Mouse (Mus musculus) liver, embryonic 15.5 days (tissue): Measurements from ENCODE around the gene Plpp1. TPM values are rescaled to one million over a fixed set of nuclear protein-coding genes. Genes with fewer than 3 reads are reported as not detected.

Source experiments
- ATAC-seq: fragments of 200-750 bp; cut with Nextera tagmentation; 2 replicates; pipeline ENCODE4 v1.8.0; 2017; ENCODE audit warnings: moderate number of reproducible peaks, mild to moderate bottlenecking, moderate library complexity; ENCODE audit not compliant: insufficient read depth
- H3K27ac ChIP-seq: fragments of 300-500 bp; sonication (generic); replicated peaks from 2 replicates; pipeline ENCODE4 v1.5.1; 2015; ENCODE audit warnings: mild to moderate bottlenecking, inconsistent platforms
- H3K27me3 ChIP-seq: fragments of 300-500 bp; sonication (generic); 2 replicates; pipeline ENCODE4 v1.6.1; 2015; ENCODE audit warnings: mild to moderate bottlenecking, inconsistent platforms
- H3K36me3 ChIP-seq: fragments of 300-500 bp; sonication (generic); replicated peaks from 2 replicates; pipeline ENCODE4 v1.6.1; 2015; ENCODE audit warnings: moderate library complexity, mild to moderate bottlenecking, inconsistent platforms
- H3K4me1 ChIP-seq: fragments of 300-500 bp; sonication (generic); replicated peaks from 2 replicates; pipeline ENCODE4 v1.6.1; 2015; ENCODE audit warnings: inconsistent platforms
- H3K4me2 ChIP-seq: fragments of 300-500 bp; sonication (generic); 2 replicates; pipeline ENCODE4 v1.6.1; 2015; ENCODE audit warnings: moderate library complexity, mild to moderate bottlenecking, inconsistent platforms
- H3K4me3 ChIP-seq: fragments of 300-500 bp; sonication (generic); replicated peaks from 2 replicates; pipeline ENCODE4 v1.5.1; 2015; ENCODE audit warnings: mild to moderate bottlenecking, inconsistent platforms
- H3K9ac ChIP-seq: fragments of 300-500 bp; sonication (generic); 2 replicates; pipeline ENCODE4 v1.6.1; 2015; ENCODE audit warnings: moderate library complexity, mild to moderate bottlenecking, inconsistent platforms
- H3K9me3 ChIP-seq: fragments of 300-500 bp; sonication (generic); replicated peaks from 2 replicates; pipeline ENCODE4 v1.6.1; 2016; ENCODE audit warnings: inconsistent platforms
- WGBS: fragments of 180-500 bp; shearing (Covaris S2); methylation state at CpG from one replicate; pipeline ENCODE4 v1.1.7; 2015; ENCODE audit warnings: mixed read lengths; ENCODE audit not compliant: insufficient replicate concordance; 5-methylcytosine and 5-hydroxymethylcytosine counted together
- polyA plus RNA-seq: library from polyadenylated mRNA; unstranded; fragments of >200 nt; fragmentation: Nextera tagmentation; extraction: Ambion mirVana; gene quantifications from 2 replicates; pipeline ENCODE4 v1.2.1, GENCODE M21; 2015

The Plpp1 gene
- 42.1 and 45.6 TPM in 2 replicates for polyA plus RNA-seq

- WGBS = under 1% methylated on average over 83 of the region's 83 CpGs
- peak; percentile 96 for ATAC-seq
- H3K4me2 ChIP-seq = peak within 1 kb of the TSS; percentile 90
- H3K4me3 ChIP-seq = peak within 1 kb of the TSS; percentile 97
- peak within 1 kb of the TSS; percentile 96 for H3K27ac ChIP-seq
- no peaks in the 10 kb centered on the region for H3K9me3 ChIP-seq
- H3K9ac ChIP-seq = peak within 1 kb of the TSS; percentile 93
- peaks cover 8% of the 10 kb centered on the region for H3K36me3 ChIP-seq
- H3K4me1 ChIP-seq = peaks cover 35% of the 10 kb centered on the region
- peaks cover 42% of the 10 kb centered on the region for H3K27me3 ChIP-seq
Measured at GRCm38 (mm10) chr13:112800597-112801380, at the start of gene Plpp1. TSS of gene Plpp1 (plus strand) at chr13:112800792.

GRCm38 (mm10) chr13:112751454-112752308 lies 48.9 kb upstream of the Plpp1 start:
- Histone ChIP-seq H3K4me1 (peaks cover 63% of the 10 kb centered on the region), H3K36me3 (no peaks in the 10 kb centered on the region), H3K27me3 (no peaks in the 10 kb centered on the region), H3K4me2 (peak overlapping the region; percentile 62), H3K9ac (peak overlapping the region; percentile 53), H3K4me3 (peak overlapping the region; percentile 30), H3K9me3 (no peaks in the 10 kb centered on the region), H3K27ac (peak overlapping the region; percentile 98)
- WGBS = 12% methylated on average over 18 of the region's 18 CpGs
- peak; percentile 35 for ATAC-seq

GRCm38 (mm10) chr13:112752309-112752975 lies 48.1 kb upstream of the Plpp1 start:
- peak overlapping the region; percentile 98 for H3K27ac ChIP-seq
- WGBS = 58% methylated on average over 11 of the region's 11 CpGs
- peak overlapping the region; percentile 62 for H3K4me2 ChIP-seq
- no peaks in the 10 kb centered on the region for H3K9me3 ChIP-seq
- peaks cover 55% of the 10 kb centered on the region for H3K4me1 ChIP-seq
- H3K9ac ChIP-seq = peak overlapping the region; percentile 53; the same call in 1 of the 2 replicates
- peak overlapping the region; percentile 30; the same call in 1 of the 2 replicates for H3K4me3 ChIP-seq
- H3K27me3 ChIP-seq = peaks cover 3% of the 10 kb centered on the region; the same call in 1 of the 2 replicates
- ATAC-seq = no peak
- H3K36me3 ChIP-seq = no peaks in the 10 kb centered on the region

GRCm38 (mm10) chr13:112753522-112753921 lies 47.1 kb upstream of the Plpp1 start:
- Histone ChIP-seq H3K9ac (no peak overlapping the region), H3K4me3 (no peak overlapping the region), H3K9me3 (no peaks in the 10 kb centered on the region), H3K4me1 (peaks cover 46% of the 10 kb centered on the region), H3K4me2 (no peak overlapping the region), H3K27ac (peak overlapping the region; percentile 98; the same call in 1 of the 2 replicates), H3K27me3 (peaks cover 4% of the 10 kb centered on the region; the same call in 1 of the 2 replicates), H3K36me3 (no peaks in the 10 kb centered on the region)
- 71% methylated on average over 9 of the region's 9 CpGs for WGBS
- no peak for ATAC-seq

- 54% methylated on average over 4 of the region's 4 CpGs for WGBS
- H3K4me3 ChIP-seq = no peak overlapping the region
- ATAC-seq = no peak
- H3K27me3 ChIP-seq = peaks cover 4% of the 10 kb centered on the region; the same call in 1 of the 2 replicates
- H3K9ac ChIP-seq = no peak overlapping the region
- H3K4me1 ChIP-seq = peaks cover 39% of the 10 kb centered on the region
- H3K36me3 ChIP-seq = no peaks in the 10 kb centered on the region
- H3K9me3 ChIP-seq = no peaks in the 10 kb centered on the region
- peak overlapping the region; percentile 11; the same call in 1 of the 2 replicates for H3K27ac ChIP-seq
- no peak overlapping the region for H3K4me2 ChIP-seq
Measured at GRCm38 (mm10) chr13:112754871-112755270, 45.7 kb upstream of the Plpp1 start.

- no peaks in the 10 kb centered on the region for H3K9me3 ChIP-seq
- H3K4me2 ChIP-seq = no peak overlapping the region
- no peak for ATAC-seq
- peaks cover 38% of the 10 kb centered on the region for H3K4me1 ChIP-seq
- 71% methylated on average over 11 of the region's 11 CpGs for WGBS
- H3K9ac ChIP-seq = no peak overlapping the region
- H3K27ac ChIP-seq = no peak overlapping the region
- H3K36me3 ChIP-seq = no peaks in the 10 kb centered on the region
- H3K27me3 ChIP-seq = peaks cover 8% of the 10 kb centered on the region
- H3K4me3 ChIP-seq = no peak overlapping the region
Measured at GRCm38 (mm10) chr13:112755507-112756010, 45.0 kb upstream of the Plpp1 start.

GRCm38 (mm10) chr13:112757395-112757794 lies 43.2 kb upstream of the Plpp1 start:
- WGBS = 66% methylated on average over 9 of the region's 9 CpGs
- H3K4me1 ChIP-seq = peaks cover 23% of the 10 kb centered on the region
- H3K4me2 ChIP-seq = no peak overlapping the region
- no peaks in the 10 kb centered on the region for H3K36me3 ChIP-seq
- no peak for ATAC-seq
- no peak overlapping the region for H3K27ac ChIP-seq
- H3K4me3 ChIP-seq = no peak overlapping the region
- no peaks in the 10 kb centered on the region for H3K9me3 ChIP-seq
- H3K27me3 ChIP-seq = peaks cover 14% of the 10 kb centered on the region
- H3K9ac ChIP-seq = no peak overlapping the region

- ATAC-seq = no peak
Measured at GRCm38 (mm10) chr13:112758546-112759090, 42.0 kb upstream of the Plpp1 start.

GRCm38 (mm10) chr13:112759364-112759763 lies 41.2 kb upstream of the Plpp1 start:
- H3K27me3 ChIP-seq = peaks cover 23% of the 10 kb centered on the region
- 69% methylated on average over 9 of the region's 9 CpGs for WGBS

More at GRCm38 (mm10) chr13:112758546-112759090, 42.0 kb upstream of the Plpp1 start:
- no peak overlapping the region for H3K4me3 ChIP-seq
- H3K4me2 ChIP-seq = no peak overlapping the region
- no peaks in the 10 kb centered on the region for H3K36me3 ChIP-seq
- no peak overlapping the region for H3K27ac ChIP-seq
- peaks cover 27% of the 10 kb centered on the region for H3K4me1 ChIP-seq
- H3K9me3 ChIP-seq = no peaks in the 10 kb centered on the region
- H3K27me3 ChIP-seq = peaks cover 23% of the 10 kb centered on the region
- no peak overlapping the region for H3K9ac ChIP-seq
- WGBS = 78% methylated on average over 6 of the region's 6 CpGs

GRCm38 (mm10) chr13:112759777-112760537 lies 40.6 kb upstream of the Plpp1 start:
- peaks cover 34% of the 10 kb centered on the region for H3K4me1 ChIP-seq
- H3K27ac ChIP-seq = no peak overlapping the region
- H3K9me3 ChIP-seq = no peaks in the 10 kb centered on the region
- ATAC-seq = no peak
- H3K4me3 ChIP-seq = no peak overlapping the region
- no peak overlapping the region for H3K9ac ChIP-seq
- H3K27me3 ChIP-seq = peaks cover 23% of the 10 kb centered on the region
- no peaks in the 10 kb centered on the region for H3K36me3 ChIP-seq
- no peak overlapping the region for H3K4me2 ChIP-seq
- 50% methylated on average over 15 of the region's 15 CpGs for whole genome bisulfite sequencing

More at GRCm38 (mm10) chr13:112759364-112759763, 41.2 kb upstream of the Plpp1 start:
- Histone ChIP-seq H3K9me3 (no peaks in the 10 kb centered on the region), H3K4me2 (no peak overlapping the region), H3K4me1 (peaks cover 34% of the 10 kb centered on the region), H3K4me3 (no peak overlapping the region), H3K36me3 (no peaks in the 10 kb centered on the region), H3K9ac (no peak overlapping the region), H3K27ac (no peak overlapping the region)
- no peak for ATAC-seq
